Mouse (Mus musculus) cerebellum, adult 9-11 months (tissue): ENCODE results near the gene Pard6a.

Experiments
- DNase-seq: peaks from one replicate; pipeline ENCODE4 v3.0.0; 2022

Gene Pard6a

DNA sequence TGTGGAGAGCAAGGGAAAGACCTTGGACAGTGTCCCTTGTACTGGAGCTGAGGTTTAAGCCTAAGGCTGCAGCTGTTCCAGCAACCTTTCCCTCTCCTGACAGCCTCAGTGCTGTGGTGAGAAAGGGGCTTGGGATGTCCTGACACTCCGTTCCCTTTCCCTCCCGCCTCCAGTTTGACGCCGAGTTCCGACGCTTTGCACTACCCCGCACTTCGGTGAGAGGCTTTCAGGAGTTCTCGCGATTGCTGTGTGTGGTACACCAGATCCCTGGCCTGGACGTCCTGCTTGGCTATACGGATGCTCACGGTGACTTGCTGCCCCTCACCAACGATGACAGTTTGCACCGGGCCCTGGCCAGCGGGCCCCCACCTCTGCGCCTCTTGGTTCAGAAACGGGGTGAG, 1.1 kb downstream of the Pard6a start:
- no peak for DNase-seq

DNA sequence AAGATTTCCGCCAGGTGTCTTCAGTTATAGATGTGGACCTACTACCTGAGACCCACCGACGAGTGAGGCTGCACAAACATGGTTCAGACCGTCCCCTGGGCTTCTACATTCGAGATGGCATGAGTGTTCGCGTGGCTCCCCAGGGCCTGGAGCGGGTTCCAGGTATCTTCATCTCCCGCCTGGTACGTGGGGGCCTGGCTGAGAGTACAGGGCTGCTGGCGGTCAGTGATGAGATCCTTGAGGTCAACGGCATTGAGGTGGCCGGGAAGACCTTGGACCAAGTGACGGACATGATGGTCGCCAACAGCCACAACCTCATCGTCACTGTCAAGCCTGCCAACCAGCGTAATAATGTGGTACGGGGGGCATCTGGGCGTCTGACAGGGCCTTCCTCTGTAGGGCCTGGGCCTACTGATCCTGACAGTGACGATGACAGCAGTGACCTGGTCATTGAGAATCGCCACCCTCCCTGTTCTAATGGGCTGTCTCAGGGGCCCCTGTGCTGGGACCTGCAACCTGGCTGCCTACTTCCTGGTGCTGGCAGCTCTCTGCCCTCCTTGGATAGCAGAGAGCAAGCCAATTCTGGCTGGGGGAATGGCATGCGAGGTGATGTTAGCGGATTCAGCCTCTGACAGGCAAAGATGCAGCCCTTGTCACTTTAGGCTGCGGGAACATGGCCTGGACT, 1.9 kb downstream of the Pard6a start:
- DNase-seq: peak; percentile 74

DNA sequence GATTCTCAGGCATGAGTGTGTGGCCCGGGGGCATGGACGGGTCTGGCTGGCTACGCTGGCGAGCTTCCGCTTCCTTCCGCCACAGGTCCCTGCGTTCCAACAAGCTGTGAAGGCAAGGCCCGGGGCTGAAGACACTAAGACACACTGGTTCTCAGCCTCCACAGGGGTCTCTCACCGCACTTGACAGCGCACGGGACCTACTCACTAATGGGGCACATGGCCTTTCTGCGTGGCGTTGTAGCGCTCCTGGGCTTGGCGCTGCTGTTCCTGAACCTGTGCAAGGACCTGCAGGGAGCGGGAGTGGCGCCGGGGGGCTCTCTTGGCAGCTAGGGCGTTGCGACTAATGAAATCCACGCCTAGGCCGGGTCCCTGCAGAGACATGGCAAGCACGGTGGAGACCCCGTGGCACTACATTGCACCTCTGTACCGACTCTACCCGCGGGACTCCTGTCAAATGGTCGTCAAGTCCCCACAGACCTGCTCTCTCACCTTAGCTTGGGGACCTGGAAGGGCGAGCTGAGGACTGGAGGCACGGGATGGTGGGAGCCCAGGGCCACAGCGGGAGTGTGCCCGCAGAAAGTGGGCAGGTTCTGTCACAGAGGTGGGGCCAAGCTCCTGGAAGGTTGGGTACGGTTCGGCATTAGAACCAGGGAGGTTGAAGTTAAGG, 3.3 kb downstream of the Pard6a start:
- peak; percentile 77 for DNase-seq

GRCm38 (mm10) chr8:105704955-105705354, 4.0 kb downstream of the Pard6a start:
- peak; percentile 92 for DNase-seq

DNA sequence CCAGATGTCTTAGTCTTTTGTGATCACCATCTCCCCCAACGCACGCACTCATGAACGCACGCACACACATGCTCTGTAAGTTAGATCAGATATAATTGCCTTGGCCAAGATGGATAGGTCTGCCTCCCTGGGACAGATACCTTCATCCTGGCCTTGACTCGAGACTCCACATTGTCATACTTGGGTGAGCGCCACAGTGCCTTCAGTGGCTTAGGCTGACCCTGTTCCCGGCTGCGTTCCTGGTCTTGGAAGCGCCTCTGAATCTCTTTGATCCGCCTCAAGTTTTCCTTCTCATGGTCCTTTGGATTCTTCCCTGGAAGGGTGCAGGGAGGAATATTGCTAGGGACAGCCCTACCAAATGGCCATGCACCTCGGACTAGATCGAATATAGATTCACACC, 5.5 kb downstream of the Pard6a start:
- DNase-seq: no peak

DNA sequence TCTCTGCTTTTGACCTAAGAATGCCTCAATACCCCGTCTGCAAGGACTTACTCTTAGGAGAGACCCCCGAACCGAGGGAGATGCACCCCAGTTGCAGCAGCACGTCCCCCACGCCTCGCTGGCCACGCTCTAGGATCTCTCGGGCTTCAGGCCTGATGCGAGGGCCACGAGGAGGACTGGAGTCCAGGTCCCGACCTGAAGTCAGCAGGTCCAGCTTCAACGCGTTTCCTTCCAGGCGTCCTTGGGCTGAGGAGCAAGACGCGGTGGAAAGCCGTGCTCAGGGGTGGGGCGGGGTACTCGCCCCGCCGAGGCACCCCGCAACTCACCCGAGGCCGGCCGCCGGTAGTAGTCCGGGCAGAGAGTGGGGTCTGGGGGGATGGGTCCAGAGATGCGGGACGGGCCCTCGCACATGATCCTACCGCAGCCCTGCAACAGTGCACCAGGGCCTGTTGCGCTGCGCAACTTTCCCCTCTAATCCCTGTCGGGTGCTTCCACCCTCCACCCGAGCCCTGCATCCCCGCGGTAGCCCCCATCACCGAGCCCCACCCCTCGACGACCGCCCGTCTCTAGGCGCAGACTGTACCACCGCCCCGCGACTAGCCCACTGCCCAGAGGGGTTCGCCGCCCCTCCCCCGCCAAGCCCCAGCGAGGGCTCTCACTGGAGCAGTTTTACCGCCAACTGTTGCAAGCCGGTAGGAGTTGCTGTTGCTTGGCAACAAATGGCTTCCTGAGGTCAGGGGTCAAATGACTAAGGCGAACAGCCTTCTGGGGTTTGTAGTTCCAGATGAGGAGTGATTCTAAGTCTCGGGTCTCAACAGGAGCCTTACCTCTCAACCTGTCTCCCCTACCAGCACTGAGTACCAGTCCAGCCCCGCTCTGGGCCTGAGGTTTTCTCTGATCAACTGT, 6.8 kb downstream of the Pard6a start, which contains the start of the genes 4933405L10Rik and Enkd1:
4933405L10Rik (plus strand) TSS at position 158 of the 906 bp plus-strand sequence.
Enkd1 (minus strand) TSS at position 713 of the 906 bp plus-strand sequence.
- peak; percentile 92 for DNase-seq

- no peak for DNase-seq
These were observed 7.7 kb downstream of the Pard6a start for GRCm38 (mm10) chr8:105708675-105709074.

- DNase-seq: no peak
These were observed 8.4 kb downstream of the Pard6a start for GRCm38 (mm10) chr8:105709317-105709716.

DNA sequence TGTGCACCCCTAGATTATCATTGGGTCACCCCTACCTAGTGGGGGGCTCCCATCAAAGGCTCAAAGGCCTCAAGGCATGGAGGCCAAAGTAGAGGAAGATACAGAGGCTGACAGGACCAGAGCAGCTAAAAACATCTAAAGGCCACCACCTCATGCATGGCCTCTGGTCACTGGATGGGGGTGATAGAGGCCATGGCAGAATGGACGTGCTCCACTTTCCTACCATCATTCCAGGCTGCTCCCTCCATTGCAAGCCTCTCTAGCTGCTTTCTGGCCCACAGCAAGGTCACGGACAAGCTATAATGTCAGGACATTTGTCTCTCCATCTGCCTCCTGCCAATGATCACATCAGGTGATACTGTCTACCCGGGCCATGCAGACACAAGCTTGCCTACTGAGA, 11.3 kb downstream of the Pard6a start:
- no peak for DNase-seq

DNA sequence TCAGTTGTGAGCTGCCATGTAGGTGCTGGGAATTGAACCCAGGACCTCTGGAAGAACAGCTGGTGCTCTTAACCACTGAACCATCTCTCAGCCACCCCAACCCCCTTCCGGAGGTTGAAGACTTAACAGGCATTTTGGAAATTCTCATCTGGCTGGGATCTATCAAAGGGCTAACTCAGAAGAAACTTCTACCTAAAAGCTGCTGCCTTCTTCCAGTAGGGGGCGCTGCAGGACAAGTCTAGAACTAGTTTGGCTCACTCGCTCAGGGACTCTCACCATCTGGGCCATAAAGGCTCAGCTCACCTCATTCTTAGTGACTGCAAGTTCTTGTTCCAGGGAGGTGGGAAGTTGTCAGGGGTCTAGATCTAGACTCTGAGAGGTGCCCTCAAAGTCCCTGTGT, 13.2 kb downstream of the Pard6a start:
- DNase-seq: peak; percentile 83

- DNase-seq: no peak
These were observed 14.1 kb downstream of the Pard6a start for GRCm38 (mm10) chr8:105715042-105715441.

DNA sequence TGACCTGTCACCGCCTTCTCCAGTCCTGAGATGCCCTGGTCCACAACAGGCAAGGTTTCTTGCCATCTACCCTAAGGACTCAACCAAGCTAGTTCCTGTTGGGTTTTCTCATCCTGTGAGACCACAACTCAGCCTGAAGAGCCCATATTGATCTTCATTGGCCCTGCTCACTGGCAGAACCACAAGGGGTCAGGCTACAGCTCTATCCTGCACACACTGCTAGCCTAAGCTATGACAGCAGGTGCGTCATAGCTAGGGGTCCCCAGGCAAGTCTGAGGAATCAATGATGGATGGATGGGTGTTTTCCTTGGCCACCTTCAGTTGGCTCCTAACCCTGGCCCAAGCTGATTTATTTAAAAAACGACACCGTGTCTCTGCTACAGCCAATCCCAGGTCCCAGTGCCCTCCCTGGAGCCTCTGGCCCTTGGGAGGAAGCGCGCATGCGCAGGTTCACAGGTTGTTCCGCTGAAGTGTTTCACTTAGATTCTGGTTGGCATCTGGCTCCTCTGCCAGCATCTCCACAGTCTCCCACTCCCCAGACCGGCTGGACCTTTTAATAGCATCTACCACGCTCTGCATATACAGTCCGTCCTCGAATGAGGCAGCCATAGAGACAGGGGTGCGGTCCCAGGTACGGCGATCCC, 15.5 kb downstream of the Pard6a start:
- no peak for DNase-seq

DNA sequence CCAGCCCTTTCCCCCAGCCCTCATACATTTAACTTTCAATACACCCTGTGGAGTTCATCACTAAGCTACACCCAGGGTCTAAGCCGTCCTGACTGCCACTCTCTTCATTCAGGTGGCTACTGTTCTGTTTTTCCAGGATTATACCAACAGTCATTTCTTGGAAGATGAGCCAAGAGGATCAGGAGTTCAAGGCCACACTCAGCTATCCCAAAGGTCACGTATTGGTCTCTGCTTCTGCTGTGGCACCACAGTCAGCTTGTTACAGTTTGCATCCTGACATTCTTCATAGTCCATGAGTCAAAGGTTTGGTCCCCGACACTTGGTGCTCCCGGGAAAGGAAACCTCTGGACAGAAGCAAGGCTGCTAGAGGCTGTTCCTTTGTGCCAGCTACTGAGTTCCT, 18.7 kb downstream of the Pard6a start:
- no peak for DNase-seq

- DNase-seq: no peak
These were observed 21.9 kb downstream of the Pard6a start for GRCm38 (mm10) chr8:105722861-105723260.

DNA sequence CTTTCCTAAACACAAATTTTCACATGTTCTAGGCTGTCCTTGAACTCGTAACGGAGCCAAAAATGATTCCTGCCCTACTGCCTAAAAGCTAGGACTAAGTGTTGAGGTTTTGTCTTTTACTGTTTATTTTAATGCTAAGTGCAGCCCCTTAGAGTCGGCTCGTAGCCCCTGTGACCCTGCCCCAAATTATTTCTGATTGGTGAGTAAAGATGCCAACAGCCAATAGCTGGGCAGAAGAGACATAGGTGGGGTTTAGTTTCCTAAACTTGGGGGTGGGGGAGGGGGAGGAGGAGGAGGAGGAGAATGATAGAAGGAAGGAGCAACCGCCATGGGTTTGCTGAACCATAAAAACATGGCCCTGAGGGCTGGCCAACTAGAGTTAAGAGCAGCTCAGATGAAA, 24.8 kb downstream of the Pard6a start:
- DNase-seq: no peak

DNA sequence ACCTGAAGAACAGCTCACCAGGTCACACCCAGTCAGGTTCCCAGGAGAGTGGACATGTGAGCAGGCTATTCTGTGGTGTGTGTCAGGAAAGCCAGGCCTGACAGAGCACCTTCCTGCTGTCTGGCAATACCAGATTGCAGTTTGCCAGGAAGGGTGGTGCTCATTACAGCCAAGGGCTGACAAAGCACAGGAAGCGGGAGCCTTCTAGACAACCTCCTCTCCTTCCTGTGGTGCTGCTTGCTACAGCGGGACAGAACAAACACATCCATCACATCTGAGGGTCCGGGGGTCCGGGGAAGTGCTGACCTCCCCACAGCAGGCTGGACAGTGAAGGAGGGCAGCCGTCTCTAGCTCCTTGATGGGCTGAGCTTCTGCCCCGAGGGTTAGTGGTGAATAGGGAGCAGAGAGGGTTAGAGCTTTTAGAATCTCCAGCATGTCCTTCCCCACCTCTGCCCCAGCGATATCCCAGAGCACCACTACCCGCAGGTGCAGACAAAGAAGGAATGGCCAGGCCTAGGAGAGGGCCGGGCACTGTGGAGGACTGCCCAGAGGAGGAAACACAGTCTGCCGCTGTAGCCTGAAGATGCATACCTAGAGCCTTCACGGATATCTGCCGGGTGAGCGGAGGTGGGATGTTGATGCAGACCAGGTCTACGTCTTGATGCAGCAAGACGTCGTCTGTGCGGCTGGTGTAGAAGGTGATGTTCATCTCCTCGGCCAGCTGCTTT, 26.6 kb downstream of the Pard6a start:
- no peak for DNase-seq

GRCm38 (mm10) chr8:105732186-105732585, 31.2 kb downstream of the Pard6a start:
- no peak for DNase-seq

GRCm38 (mm10) chr8:105739216-105739615, 38.3 kb downstream of the Pard6a start:
- no peak for DNase-seq

DNA sequence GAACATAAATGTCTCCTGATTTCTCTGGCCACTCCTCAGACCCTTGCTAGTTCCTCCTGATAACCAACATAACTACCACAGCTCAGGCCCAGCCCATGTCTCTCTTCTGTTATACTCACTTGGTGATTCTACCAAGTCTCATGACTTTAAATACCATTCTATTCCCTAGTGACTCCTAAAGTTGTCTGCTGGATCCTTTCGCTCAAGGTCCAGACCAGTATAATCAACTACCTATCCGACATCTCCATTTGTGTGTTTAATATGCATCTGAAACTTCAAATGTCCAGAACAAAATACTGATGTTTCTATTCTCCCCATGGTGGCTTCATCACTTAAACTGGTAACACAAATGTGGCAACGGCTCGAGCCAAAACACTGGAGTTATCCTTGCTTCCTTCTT, 42.4 kb downstream of the Pard6a start:
- DNase-seq: no peak

- DNase-seq: peak; percentile 58
These were observed 49.7 kb downstream of the Pard6a start for GRCm38 (mm10) chr8:105750606-105751005.
